Mouse (Mus musculus): ENCODE data around the gene Foxn1.

- TF ChIP-seq CTCF (IDR thresholded peaks at IDR 0.05; ENCODE audit: low read depth): no peak
- TF ChIP-seq EP300 (IDR thresholded peaks at IDR 0.05; ENCODE audit: low read depth): no peak
These were observed 42.0 kb upstream of the Foxn1 start for GRCm38 (mm10) chr11:78428309-78428708.
